Mouse (Mus musculus): ENCODE measurements around the gene Klhl26. TPM values are rescaled to one million over a fixed set of nuclear protein-coding genes. Genes with fewer than 3 reads are reported as not detected.

Gene Klhl26
- polyA plus RNA-seq, 1 experiment from 2014 or later: 19.3 TPM

DNA sequence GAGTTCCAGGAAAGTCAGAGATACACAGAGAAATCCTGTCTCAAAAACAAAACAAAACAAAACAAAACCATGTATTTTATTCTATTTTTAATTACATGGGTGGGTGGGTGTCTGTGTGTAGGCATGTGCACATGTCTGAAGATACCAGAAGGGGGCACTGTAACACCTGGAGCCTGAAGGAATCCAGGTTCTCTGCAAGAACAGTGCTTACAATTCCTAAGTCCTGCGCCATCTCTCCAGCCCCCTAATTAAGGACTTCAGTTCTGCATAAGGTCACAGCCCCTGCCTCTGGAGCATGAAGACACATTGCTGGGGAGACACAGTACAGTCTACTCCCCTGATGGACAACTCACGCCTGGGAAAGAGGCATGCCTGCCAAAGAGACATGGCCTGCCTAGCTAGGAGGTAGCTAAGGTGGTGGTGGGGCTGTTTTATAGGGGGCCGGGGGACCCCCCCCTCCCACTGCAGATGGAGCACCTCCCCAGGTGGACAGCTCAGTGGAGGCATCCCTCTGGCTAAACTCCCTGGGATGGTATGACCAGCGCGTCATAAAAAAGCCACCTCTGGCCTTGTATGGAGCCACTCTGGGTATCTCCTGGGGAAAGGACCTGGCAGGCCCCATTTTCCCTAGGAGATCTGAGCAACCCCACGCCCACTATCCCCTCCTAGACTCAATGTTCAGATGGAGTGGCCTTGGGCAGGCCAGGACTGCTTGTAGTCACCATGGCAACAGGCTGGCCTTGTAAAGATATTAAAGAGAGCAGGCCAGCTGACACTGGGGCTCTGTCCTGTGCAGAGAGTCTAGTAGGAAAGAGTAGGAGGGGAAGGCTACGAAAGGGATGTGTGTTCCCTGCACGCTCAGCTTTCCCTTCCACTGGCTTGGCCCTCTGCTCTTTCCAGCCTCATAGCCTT, 61.0 kb downstream of the Klhl26 start:
- peaks cover 43% of the 10 kb centered on the region for H3K4me1 ChIP-seq (replicated peaks)
- no peaks in the 10 kb centered on the region for H3K9me3 ChIP-seq
- peaks cover 8% of the 10 kb centered on the region; the same call in 1 of the 2 replicates for H3K36me3 ChIP-seq
- ATAC-seq: peak; percentile 84
- peak overlapping the region; percentile 9; the same call in 1 of the 2 replicates for H3K4me2 ChIP-seq (replicated peaks)
- WGBS: 57% methylated on average over 8 of the region's 8 CpGs
- peak overlapping the region; percentile 47; the same call in 1 of the 2 replicates for H3K27ac ChIP-seq
- peak overlapping the region; percentile 40 for H3K9ac ChIP-seq (replicated peaks)
- no peak overlapping the region for H3K4me3 ChIP-seq (replicated peaks)
- H3K27me3 ChIP-seq: no peaks in the 10 kb centered on the region

- H3K27me3 ChIP-seq: no peaks in the 10 kb centered on the region
- peaks cover 39% of the 10 kb centered on the region for H3K4me1 ChIP-seq (replicated peaks)
- H3K4me2 ChIP-seq (replicated peaks): no peak overlapping the region
- peaks cover 8% of the 10 kb centered on the region; the same call in 1 of the 2 replicates for H3K36me3 ChIP-seq
- H3K9ac ChIP-seq (replicated peaks): no peak overlapping the region
- H3K4me3 ChIP-seq (replicated peaks): no peak overlapping the region
- no peaks in the 10 kb centered on the region for H3K9me3 ChIP-seq
- no peak for ATAC-seq
- 90% methylated on average over 6 of the region's 6 CpGs for WGBS
- no peak overlapping the region for H3K27ac ChIP-seq
Observed at GRCm38 (mm10) chr8:70414310-70414946, 62.3 kb downstream of the Klhl26 start.

GRCm38 (mm10) chr8:70410281-70410680, 66.5 kb downstream of the Klhl26 start:
- H3K9ac ChIP-seq (replicated peaks): no peak overlapping the region
- peaks cover 32% of the 10 kb centered on the region for H3K4me1 ChIP-seq (replicated peaks)
- H3K27me3 ChIP-seq: no peaks in the 10 kb centered on the region
- ATAC-seq: no peak
- H3K4me3 ChIP-seq (replicated peaks): no peak overlapping the region
- no peak overlapping the region; the same call in 1 of the 2 replicates for H3K27ac ChIP-seq
- peaks cover 8% of the 10 kb centered on the region; the same call in 1 of the 2 replicates for H3K36me3 ChIP-seq
- WGBS: over 99% methylated on average over 5 of the region's 5 CpGs
- no peak overlapping the region for H3K4me2 ChIP-seq (replicated peaks)
- no peaks in the 10 kb centered on the region for H3K9me3 ChIP-seq

DNA sequence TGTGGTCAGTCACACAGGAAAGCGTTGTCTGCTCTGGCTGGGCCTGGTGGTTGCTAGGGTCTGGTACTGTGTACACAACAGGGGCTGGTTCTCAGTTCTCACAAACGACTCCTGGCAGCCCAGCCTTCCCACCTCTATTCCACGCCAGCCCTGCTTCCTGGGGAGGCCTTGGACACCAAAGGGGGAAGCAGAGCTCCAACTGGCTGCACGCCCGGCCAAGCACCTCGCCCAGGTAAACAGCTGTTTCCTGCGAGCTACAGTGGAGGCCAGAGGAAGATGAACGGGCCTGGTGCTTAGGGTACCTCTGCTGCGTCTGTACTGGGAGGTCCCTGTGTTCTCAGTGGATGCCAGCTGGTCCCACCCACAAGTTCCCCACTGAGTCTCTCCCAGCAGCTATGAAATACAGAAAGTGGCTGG, 67.3 kb downstream of the Klhl26 start:
- no peak for ATAC-seq
- H3K9ac ChIP-seq (replicated peaks): no peak overlapping the region

DNA sequence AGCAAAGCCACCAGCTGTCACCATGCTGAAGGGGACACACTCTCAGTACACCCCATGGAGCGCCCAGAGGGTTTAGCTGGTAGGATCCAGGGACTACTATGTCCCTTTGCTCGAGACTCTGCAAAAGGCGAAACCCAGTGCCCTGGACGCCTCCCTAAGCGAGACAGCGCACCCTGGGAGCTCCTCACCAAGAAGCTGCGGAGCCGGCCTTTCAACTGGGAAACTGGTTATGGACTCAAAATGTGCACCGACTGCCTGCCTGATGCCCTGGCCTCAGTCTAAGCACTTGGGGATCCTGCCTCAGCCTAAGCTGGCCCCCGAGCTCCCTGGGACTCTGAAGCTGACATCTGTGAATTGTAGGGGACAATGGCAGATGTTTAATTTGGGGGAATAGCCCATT, 67.7 kb downstream of the Klhl26 start:
- 73% methylated on average over 10 of the region's 10 CpGs for WGBS
- no peak overlapping the region for H3K4me2 ChIP-seq (replicated peaks)
- H3K27ac ChIP-seq: peak overlapping the region; percentile 78

More for the DNA sequence above, 67.3 kb downstream of the Klhl26 start:
- no peaks in the 10 kb centered on the region for H3K9me3 ChIP-seq
- 65% methylated on average over 9 of the region's 9 CpGs for WGBS
- H3K27me3 ChIP-seq: no peaks in the 10 kb centered on the region
- H3K27ac ChIP-seq: peak overlapping the region; percentile 78
- no peak overlapping the region for H3K4me3 ChIP-seq (replicated peaks)
- H3K4me2 ChIP-seq (replicated peaks): no peak overlapping the region
- H3K36me3 ChIP-seq: peaks cover 10% of the 10 kb centered on the region
- peaks cover 32% of the 10 kb centered on the region for H3K4me1 ChIP-seq (replicated peaks)

GRCm38 (mm10) chr8:70408301-70408700, 68.5 kb downstream of the Klhl26 start:
- Histone ChIP-seq H3K27ac (peak overlapping the region; percentile 78), H3K4me2 (replicated peaks) (0 out of 2 replicates have a peak overlapping the region, but pooled peaks have one; percentile 9), H3K4me3 (replicated peaks) (no peak overlapping the region), H3K9me3 (no peaks in the 10 kb centered on the region), H3K27me3 (no peaks in the 10 kb centered on the region), H3K9ac (replicated peaks) (peak overlapping the region; percentile 42), H3K36me3 (peaks cover 10% of the 10 kb centered on the region), H3K4me1 (replicated peaks) (peaks cover 32% of the 10 kb centered on the region)
- 39% methylated on average over 6 of the region's 6 CpGs for WGBS
- peak; percentile 69 for ATAC-seq

More for the DNA sequence above, 67.7 kb downstream of the Klhl26 start:
- no peak overlapping the region for H3K4me3 ChIP-seq (replicated peaks)
- no peaks in the 10 kb centered on the region for H3K27me3 ChIP-seq
- H3K9ac ChIP-seq (replicated peaks): peak overlapping the region; percentile 42
- peaks cover 10% of the 10 kb centered on the region for H3K36me3 ChIP-seq
- peak; percentile 9; the same call in 1 of the 2 replicates for ATAC-seq
- H3K4me1 ChIP-seq (replicated peaks): peaks cover 32% of the 10 kb centered on the region
- no peaks in the 10 kb centered on the region for H3K9me3 ChIP-seq

DNA sequence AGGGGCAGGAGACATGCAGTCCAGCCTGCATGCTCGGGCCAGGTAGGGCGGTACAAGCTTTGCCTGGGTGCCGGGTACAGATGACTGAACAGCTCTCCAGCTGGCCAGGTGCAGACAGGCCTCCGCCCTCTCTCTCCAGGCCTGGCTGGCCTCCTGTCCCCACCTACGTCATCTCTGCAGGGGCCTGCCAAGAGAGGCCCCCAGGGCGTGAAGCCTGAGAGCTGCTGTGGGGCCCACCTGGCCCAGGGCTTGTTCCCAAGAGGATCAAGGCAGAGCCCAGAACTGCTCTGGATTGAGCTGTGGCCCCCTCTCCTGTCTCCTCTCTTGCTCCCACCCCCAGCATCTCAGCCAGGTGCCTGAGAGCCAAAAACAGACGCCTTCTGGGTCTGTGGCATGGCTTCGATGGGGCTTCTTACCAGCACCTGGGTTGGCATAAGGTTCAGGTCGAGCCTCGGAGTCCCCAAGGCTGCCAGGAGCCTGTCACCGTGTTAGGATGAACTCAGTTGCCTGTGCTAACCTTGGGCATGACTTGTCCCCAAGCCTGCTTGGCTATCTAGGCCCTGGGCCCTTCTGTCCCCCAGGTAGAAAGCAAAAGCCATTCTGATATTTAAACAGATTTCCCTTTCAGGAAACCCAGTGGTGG, 70.2 kb downstream of the Klhl26 start:
- Histone ChIP-seq H3K9ac (replicated peaks) (no peak overlapping the region), H3K27me3 (no peaks in the 10 kb centered on the region), H3K9me3 (no peaks in the 10 kb centered on the region), H3K4me2 (replicated peaks) (no peak overlapping the region), H3K4me3 (replicated peaks) (no peak overlapping the region), H3K4me1 (replicated peaks) (peaks cover 32% of the 10 kb centered on the region), H3K36me3 (peaks cover 8% of the 10 kb centered on the region), H3K27ac (no peak overlapping the region)
- no peak for ATAC-seq
- WGBS: 85% methylated on average over 11 of the region's 11 CpGs

- peaks cover 12% of the 10 kb centered on the region for H3K36me3 ChIP-seq
- H3K4me3 ChIP-seq (replicated peaks): no peak overlapping the region
- H3K4me2 ChIP-seq (replicated peaks): no peak overlapping the region
- no peak overlapping the region for H3K9ac ChIP-seq (replicated peaks)
- H3K4me1 ChIP-seq (replicated peaks): peaks cover 32% of the 10 kb centered on the region
- H3K27me3 ChIP-seq: no peaks in the 10 kb centered on the region
- no peak for ATAC-seq
- WGBS: 70% methylated on average over 7 of the region's 7 CpGs
- no peak overlapping the region for H3K27ac ChIP-seq
- H3K9me3 ChIP-seq: no peaks in the 10 kb centered on the region
Observed at GRCm38 (mm10) chr8:70405189-70405588, 71.6 kb downstream of the Klhl26 start.

DNA sequence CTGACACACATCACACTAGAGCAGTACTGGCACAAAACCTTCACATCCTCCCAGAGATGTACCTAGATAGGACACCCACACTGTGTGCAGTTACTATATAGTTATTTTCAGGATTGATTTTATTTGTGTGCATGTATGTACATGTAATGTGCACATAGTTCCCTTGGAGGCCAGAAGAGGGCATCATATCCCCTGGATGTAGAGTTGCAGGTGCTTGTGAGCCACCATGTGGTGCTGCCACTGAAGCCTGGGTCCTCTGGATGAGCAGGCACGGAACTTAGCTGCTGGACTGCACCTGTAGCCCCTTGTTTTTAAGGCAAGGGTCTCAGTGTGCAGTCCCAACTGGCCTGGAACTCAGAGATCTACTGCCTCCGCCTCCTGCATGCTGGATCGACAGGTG, 72.6 kb downstream of the Klhl26 start:
- 97% methylated on average over 3 of the region's 3 CpGs for WGBS
- Histone ChIP-seq H3K4me1 (replicated peaks) (peaks cover 26% of the 10 kb centered on the region), H3K27ac (no peak overlapping the region), H3K4me2 (replicated peaks) (no peak overlapping the region), H3K4me3 (replicated peaks) (no peak overlapping the region), H3K9me3 (no peaks in the 10 kb centered on the region), H3K27me3 (no peaks in the 10 kb centered on the region), H3K9ac (replicated peaks) (no peak overlapping the region), H3K36me3 (peaks cover 18% of the 10 kb centered on the region)
- no peak for ATAC-seq
